Mouse (Mus musculus) thymus, adult 2 months (tissue): ENCODE results near the gene Arl4a.

Experiments
- CTCF ChIP-seq: fragments of 200-500 bp; IDR thresholded peaks from 2 replicates; pipeline ENCODE4 v1.5.1; 2012; ENCODE audit warnings: mild to moderate bottlenecking, control low read depth, low read length, moderate library complexity, borderline replicate concordance; ENCODE audit not compliant: control insufficient read depth, poor library complexity, insufficient read depth; ENCODE audit errors: extremely low read depth
- POLR2A ChIP-seq: fragments of 200-500 bp; IDR thresholded peaks from 2 replicates; pipeline ENCODE4 v1.6.1; 2012; ENCODE audit warnings: mild to moderate bottlenecking, low read length, control low read depth, moderate library complexity; ENCODE audit not compliant: control insufficient read depth, poor library complexity, insufficient read depth; ENCODE audit errors: extremely low read depth

DNA sequence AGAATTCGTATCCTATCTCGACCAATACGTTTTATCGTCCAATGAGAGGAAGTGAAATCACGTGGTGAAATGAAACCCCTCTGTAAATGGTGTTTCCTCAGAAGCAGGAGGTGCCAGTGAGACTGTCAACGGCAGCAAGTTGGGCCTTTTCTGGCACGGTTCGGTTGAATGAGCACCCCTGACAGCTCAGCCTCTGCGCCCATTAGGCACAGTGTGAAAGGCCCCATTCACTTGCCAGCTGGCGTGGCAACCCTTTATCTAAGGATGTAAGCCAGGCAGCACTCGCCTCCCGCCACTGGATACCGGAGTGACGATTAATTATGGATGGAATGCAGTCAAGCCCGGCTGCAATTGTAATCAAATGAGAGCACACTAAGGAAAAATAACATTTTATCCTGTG, 81.4 kb downstream of the Arl4a start:
- TF ChIP-seq CTCF: no peak
- TF ChIP-seq POLR2A: no peak
